Mouse (Mus musculus) fat pad, adult 2 months (tissue): ENCODE data around the gene Sbsn.

Source experiments
- DNase-seq: peaks from one replicate; pipeline ENCODE4 v3.0.0-alpha.2; 2011; ENCODE audit warnings: low read depth, low spot score; ENCODE audit errors: extremely low read depth

Gene Sbsn

GRCm38 (mm10) chr7:30749824-30750606, 1.3 kb upstream of the Sbsn start:
- DNase-seq, result no peak

GRCm38 (mm10) chr7:30757001-30757400, 5.7 kb downstream of the Sbsn start:
- no peak for DNase-seq

DNA sequence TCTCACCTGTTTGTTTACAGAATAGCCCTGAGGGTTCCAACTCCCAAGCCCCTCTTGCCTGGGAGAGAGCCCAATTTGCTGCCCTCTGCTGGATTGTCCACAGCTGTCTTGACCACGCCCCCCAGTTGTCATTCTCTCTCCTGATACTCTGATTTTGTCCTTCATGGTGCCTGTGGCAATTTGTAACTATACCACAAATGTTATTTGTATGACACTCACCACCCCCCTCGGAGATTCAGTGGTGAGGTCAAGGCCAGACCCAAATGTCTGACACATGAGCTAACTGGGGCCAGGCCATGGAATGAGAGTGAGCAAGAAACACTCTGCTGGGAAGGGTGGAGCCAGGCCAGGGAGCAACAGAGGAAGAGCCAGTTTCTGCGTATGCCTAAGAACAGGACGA, 7.6 kb downstream of the Sbsn start:
- DNase-seq, result no peak

GRCm38 (mm10) chr7:30761769-30762352, 10.6 kb downstream of the Sbsn start:
- no peak for DNase-seq

GRCm38 (mm10) chr7:30763456-30763855, 12.2 kb downstream of the Sbsn start, which contains the start of gene Dmkn:
TSS of gene Dmkn (plus strand) at chr7:30763756.
- no peak for DNase-seq

GRCm38 (mm10) chr7:30765173-30765572, 13.9 kb downstream of the Sbsn start:
- DNase-seq, result no peak

- DNase-seq, result no peak
These were observed 15.1 kb downstream of the Sbsn start for GRCm38 (mm10) chr7:30766408-30766807.

GRCm38 (mm10) chr7:30769236-30769635, 18.0 kb downstream of the Sbsn start:
- no peak for DNase-seq

DNA sequence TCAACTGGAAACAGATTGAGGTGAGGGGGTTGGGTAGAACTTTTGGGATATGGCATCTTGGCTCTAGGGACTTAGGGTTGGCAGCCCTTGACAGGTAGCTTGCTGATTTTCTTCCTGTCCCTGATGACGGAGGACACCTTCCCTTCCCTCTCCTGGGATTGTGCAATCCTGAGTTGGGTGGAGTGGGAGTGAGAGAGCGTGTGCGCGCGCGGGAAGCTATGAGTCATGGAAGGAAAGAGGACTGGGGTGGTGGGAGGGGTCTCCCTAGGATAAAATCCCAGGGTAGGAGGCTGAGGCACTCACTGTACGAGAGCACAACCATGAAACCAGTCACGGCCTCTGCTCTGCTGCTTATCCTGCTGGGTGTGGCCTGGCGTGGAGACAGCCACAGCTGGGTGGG, 24.8 kb downstream of the Sbsn start:
- no peak for DNase-seq

DNA sequence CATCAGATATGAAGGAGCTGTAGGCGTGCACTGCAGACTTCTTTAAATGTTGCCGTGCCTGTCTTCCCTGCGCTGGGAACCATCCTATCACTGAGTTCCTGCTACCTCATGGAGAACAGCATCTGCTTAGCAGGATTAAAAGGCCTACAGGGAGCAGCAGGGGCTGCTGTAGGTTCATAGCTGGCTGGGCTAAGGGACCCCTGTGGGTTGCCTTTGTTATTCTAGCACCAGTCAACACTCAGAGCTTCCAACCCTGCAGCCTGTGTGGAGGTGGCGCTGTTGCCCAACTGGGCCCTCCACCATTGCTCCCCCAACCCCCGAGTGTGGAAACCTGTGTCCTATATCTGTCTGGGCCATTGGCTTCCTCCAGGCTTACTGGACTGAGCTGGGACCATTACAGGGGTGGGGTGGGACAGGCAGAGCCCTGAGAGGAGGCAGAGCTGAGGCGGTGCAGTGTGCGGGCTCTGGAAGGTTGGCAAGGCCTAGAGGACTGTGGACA, 25.9 kb downstream of the Sbsn start:
- DNase-seq, result no peak

GRCm38 (mm10) chr7:30777911-30778310, 26.6 kb downstream of the Sbsn start:
- DNase-seq, result no peak

GRCm38 (mm10) chr7:30781792-30782191, 30.5 kb downstream of the Sbsn start:
- DNase-seq, result no peak

DNA sequence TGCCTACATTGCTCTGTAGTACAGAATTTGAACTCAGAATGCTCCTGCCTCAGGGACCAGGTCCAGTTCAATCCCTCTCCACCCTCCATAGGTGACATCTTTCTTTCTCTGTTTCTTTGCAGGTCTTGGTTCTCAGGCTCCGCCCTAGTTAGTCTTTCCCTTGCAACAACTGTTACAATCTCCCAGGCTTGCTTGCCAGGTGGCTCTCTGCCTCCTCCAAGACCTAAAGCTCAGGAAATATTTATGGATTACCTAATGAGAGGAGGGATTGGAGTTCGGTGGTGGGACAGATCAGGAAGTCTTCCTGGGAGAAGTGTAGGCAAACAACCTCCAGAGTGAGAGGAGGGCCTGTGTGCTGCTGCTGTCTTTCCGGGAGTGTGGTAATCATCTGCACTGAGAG, 31.4 kb downstream of the Sbsn start:
- DNase-seq, result peak; percentile 63

DNA sequence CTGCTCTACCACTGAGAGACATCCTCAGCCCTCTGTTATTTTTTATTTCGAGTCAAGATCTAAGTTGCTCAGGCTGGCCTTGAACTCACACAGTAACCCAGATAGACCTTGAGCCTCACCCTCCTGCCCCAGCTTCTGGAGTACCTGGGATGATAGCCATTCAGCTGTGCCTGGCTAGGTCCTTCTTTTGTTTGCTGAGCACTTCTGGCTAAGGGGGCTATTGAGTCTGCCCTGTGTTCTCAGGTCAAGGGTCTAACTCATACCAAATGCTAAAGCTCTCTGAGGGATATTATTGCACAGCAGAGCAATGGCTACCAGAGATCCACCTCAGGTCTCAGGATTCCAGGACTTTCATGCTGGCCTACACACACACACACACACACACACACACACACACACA, 33.9 kb downstream of the Sbsn start:
- DNase-seq, result no peak

DNA sequence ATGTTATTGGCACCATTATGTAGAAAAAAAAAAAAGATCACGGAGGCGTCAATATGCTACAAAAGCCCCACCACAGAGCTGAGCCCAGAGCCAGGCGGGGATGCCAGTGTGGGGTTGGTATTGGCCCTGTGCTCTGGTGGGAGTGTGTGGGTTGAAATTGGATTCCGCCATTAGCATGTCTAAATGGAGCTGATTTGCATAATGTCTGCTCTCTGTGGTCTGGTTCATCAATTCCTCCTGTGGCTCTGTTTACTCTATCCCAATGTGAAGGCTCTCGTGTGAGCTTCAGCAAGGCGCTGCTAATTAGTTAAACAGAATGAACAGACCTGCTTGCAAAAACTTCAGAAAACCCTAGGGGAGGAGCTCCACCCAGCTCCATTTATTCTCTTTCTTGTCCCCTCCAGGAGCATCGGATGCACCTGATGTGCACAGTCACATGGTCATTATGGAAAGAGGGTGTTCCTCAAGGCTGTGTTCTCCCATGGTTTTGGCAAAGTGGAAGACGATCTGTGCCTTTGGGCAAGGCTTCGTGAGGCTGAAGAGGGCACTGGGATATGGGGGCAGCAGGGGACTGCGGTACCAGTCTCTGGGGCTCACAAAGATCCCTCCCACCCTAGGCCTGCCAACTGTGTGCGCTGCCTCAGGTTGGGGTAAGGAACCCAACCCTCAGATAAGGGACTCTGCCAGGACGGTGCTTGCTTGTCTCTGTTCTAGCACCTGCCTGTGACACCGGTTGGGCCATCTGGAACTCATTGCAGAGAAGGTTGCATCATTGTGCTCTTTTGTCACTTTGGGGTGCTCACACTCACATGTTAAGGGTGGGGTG, 34.7 kb downstream of the Sbsn start:
- no peak for DNase-seq

DNA sequence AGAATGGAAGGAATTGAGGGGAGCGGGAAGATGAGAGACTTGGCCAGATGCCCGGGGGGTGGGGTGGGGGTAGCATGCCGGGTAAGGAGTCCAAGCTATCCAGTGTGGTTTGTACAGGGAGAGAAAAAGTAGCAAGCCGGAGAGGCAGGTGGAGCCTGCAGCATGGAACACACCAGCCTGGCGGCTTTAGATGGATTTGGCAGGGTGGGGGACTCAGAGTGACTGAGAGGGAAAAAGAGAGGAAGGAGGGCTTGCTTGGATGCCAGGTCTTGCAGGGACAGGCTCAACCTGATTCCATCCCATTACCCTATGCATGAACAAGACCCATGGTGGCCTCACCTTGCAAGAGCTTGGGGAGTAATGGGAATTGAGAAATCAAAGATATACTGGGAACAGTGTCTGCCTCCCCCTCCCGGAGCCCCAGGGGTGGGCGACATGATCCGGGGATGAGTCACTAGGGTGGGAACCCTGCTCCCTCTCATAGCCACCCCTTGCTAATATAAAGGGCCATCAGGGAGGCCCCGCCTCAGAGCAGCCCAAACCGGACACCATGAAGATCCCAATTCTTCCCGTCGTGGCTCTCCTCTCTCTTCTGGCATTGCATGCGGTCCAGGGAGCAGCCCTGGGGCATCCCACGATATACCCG, 36.2 kb downstream of the Sbsn start, which contains the start of gene Krtdap:
Gene Krtdap, plus strand, starts transcription at position 520 of the 646 bp plus-strand sequence.
- DNase-seq, result no peak

DNA sequence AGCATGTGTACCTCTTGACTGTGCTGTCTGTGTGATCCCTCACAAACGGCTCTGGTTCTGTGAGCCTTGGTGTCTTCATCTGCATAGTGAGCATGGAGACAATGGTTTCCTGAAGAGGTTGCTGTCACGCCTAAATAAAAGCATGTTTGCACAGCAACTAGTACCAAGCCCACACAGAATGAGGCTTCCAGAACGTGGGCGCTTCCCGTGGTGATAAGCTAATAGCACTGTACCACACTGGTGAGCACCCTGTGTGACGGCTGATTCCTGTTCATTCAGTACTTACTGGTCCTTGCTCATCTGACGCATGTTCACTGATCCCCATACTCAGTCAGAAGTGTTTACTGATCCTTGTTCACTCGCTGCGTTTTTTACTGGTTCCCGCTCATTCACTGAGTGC, 38.9 kb downstream of the Sbsn start:
- DNase-seq, result no peak

DNA sequence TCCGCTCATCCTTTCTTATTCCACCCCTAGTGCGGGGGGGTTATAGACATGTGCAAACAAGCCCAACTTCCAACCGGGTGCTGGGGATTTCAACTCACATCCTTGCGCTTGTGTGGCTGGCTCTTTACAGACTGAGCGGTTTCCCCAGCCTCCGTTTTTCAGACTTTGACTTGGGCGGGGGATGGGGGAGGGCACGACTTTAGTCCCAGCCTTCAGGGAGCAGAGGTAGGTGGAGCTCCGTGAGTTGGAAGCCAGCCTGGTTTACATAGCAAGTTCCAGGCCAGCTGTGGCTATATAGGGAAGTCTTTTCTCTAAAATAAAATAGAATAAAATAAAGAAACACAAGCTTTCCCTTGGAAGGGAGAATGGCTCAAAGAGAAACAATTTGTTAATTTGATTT, 40.6 kb downstream of the Sbsn start:
- DNase-seq, result no peak

DNA sequence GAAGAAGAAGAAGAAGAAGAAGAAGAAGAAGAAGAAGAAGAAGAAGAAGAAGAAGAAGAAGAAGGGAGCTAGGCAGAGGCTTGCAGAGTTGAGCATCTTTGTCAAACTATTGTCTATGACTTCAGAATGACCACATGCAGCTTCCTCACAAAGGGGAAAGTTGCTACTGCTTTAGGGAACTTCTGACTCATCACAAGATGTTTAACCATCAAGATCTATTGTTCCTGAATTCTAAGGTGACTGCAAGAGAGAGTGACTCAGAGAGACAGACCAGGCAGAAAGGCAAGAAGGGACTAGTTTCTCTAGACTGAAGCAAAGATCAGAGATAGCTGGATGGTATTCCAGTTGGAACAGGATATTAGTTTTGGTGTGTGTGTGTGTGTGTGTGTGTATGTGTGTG, 43.6 kb downstream of the Sbsn start:
- DNase-seq, result no peak

GRCm38 (mm10) chr7:30796790-30797189, 45.5 kb downstream of the Sbsn start:
- DNase-seq, result no peak

- no peak for DNase-seq
These were observed 49.4 kb downstream of the Sbsn start for GRCm38 (mm10) chr7:30800653-30801052.
